Mouse (Mus musculus) cerebellum, postnatal 14 days (tissue): Measurements from ENCODE around the gene Trdmt1.

Experiments
- DNase-seq, 2 experiments: peaks; one replicate each; pipeline ENCODE4 v3.0.0; 2021; ENCODE audit warnings: mixed read lengths in 2 of 2

Gene Trdmt1

DNA sequence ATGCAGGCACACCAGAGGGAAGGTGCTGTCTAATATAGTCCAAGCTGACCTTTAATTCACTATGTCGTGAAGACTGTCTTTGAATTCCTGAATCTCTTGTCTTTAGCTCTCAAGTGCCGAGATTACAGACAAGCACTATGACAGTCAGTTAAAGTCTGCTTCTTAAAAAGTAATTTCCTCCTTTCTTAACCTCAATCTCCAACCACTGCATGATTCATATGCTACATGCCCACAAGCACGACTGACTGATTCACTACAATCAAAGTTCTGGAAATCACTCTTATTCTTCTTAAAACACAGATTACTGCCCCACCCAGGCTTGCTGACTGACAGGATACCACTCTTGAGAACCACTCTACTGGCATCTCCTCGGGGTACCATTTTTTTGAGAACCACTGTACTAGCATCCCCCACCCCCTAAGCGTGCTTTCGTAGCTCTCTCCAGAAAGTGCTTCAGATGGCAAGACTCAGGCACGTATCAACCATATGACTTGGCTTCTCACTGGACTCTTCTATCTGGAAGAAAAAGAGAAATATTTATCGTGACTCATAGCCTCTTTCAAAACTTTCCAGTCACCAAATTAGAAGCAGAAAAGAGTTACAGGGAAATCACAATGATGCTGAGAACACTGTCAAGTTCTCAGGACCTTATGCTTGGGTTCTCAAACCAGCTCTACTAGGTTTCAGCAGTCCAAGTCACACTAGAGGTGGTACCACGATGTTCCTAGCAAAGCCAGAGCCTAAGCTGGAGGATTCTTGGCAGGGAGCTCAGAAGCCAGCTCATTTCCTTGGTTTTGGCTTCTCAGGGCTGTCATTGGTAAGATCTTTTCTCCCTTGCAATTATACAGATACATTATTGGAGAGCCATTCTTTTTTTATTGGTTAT, 12.9 kb upstream of the Trdmt1 start:
- no peak for DNase-seq

DNA sequence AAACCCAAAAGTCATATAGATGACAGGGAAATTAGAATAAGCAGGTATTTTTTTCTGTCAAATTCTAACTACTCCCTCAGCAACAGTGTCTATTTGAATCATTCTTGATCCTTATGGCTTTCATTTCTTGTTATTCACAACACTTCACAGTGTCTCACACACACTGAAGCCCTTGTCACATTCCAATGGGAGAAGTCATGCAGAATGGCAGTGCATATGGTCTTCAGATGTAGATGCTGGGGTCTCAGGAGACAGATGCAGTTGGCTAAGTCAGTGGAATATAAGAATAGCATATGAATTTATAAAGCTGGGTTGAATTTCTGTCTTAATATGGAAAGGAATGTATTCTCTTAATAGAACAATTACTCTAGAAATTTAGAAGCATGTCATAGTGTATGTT, 11.8 kb upstream of the Trdmt1 start:
- no peak for DNase-seq

DNA sequence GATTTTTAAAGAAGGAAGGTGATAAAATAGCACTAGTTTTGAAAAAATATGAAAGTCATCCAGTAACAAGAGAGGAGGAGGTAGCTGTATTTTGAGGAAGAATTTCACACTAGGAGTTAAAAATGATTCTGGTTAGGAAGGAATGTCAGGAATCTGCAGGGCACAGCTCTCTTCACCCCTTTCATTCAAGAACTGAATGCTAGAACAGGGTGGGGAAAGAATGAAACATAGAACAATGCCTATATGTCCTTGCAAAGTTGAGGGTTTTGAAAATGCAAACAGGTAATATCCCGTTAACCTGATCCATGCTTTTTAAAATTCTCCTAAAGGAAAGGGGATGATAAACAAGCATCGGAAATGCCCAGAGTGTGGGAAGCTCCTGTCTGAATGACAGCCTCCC, 9.5 kb upstream of the Trdmt1 start:
- DNase-seq: no peak

DNA sequence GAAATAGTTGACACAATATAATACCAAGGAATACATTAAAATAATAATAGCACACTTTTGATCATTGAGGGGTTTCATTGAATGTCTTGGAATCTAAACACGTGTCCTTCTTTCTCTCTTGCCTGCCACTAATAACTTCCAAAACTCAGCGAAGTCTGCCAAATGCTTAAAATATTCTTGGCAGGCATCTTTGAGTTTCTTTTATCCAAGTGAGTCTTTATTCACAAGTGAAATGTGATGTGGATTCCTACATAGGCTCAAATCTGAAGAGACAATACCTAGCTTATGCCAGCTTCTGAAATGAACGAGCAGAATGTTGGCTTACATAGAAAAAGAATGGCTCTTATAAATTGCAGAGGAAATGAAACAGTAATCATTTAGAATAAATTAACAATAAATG, 4.3 kb upstream of the Trdmt1 start:
- DNase-seq: no peak

DNA sequence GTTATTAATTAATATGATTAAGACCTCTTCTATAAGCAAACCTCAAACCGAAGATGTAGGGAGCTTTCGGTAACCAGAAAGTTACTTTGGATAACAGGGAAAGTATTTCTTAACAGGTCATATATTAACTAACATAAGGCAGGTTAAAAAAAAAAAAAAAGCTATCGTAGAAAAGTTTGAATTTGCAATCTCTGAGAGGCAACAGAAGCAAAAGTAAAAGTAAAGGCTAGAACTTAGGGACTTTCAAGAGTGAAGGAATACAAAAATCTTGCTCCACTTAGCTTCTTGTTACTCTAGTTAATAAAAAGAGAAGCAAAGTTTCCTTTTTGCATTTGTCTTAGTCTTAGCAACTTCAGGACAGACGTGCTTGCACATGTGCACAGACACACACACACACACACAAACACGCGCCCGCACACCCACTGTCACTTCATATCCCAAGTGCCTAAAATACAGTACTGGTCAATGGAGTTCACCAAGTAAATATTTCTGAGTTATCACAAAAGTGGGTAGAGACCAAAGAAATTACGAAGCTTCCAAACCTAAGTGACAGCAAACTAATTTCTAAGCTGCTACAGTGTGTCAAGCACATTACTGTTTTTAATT, 846 bp downstream of the Trdmt1 start:
- no peak for DNase-seq

DNA sequence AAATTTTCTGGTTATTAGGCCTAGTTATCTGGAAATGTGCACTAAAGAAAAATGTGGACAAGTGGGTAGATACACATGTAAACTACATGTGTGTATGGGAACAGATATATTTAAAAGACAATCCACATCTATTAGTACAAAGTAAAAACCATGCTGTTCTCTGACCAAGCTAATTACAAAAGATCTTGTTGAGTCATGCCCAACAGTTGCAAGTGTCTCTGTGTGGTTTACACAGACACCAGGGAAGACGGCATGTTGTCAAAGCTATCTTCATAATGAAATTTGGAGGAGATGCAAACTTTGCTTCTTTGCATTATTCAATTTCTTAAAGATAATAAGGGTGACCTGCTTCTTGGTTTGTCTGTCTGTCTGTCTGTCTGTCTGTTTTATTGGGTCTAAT, 4.6 kb downstream of the Trdmt1 start:
- DNase-seq: no peak

DNA sequence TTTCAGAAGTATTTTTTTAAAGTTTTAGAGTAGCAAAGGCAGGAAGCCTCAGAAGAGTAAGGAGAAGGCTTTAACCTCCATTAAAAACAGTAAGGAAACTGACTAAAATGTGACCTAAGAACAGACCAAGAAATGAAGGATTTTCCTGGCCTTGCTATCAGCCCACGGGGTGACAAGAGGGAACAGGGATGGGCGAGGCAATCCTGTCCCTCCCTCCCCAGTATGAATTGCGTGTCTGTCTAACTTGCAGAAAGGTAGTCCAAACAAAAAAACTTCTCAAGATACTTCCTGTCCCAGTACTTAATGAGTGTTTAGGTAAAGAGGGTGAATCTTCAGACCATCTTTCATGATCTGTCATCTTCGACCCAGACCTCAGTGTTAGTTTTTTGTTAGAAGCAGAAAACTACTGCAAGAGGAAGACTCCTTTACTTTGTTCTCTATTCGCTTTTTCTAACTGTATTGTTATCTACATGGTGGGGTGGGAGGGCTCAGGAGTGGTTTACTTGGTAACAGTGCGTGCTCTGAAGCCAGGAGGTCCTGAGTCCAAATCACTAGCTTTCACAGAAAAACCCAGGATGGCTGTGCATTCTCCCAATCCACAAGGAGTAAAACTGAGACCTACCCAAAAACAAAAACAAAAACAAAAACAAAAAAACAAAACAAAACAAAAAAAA, 5.6 kb downstream of the Trdmt1 start:
- DNase-seq: no peak

DNA sequence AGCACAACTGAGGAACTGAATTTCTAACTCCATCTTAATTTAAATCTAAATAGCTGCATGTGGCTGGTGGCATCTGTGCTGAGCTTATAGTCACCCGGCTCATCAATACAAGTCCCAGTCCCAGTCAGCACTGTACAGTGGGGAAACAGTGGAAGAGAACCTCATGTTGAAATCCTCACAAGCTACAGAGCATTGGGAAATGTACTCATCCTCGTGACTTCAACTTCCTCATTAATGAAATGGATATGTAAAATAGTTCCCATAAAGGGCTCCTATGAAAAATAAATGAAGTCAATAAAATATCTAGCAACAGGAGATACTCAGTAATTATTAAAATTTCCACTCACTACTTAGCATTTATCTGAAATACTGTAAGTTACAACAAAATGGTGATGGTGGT, 6.2 kb downstream of the Trdmt1 start:
- DNase-seq: no peak

DNA sequence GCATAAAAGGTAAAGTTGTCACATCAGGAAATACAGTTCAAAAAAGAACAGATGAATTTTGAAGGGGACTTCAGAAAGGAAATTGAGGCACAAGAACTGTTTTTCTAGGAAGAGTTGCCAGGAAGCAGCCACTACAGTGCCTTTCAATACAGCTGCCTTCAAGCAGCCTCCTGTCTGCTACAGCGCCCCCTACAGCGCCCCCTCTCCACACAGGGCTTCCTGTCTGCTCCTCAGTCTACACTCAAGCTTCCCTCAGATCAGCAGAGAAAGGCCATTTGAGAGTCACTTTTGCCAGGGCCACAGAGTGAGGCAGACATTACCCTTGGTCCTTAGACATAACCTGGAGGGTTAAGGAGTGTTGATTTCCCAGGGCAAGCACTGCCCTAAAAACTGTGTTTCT, 6.7 kb downstream of the Trdmt1 start:
- DNase-seq: peak in 1 of 2 experiments; percentile 9

DNA sequence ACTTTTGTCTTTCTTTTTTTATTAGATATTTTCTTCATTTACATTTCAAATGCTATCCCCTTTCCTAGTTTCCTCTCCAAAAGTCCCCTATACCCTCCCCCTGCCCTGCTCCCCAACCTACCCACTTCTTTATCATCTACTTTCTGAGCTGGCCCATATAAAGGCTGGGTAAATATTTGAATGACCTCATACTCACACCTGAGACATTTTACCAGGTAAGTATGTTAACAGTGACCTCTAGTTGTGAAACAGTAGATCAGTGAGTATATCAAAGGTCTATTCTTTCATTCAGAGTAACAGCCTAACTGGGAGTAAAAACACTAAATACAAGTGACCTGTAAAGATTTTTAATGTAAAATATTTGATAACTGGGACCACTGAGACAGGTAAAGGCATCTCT, 7.7 kb downstream of the Trdmt1 start:
- DNase-seq: no peak

DNA sequence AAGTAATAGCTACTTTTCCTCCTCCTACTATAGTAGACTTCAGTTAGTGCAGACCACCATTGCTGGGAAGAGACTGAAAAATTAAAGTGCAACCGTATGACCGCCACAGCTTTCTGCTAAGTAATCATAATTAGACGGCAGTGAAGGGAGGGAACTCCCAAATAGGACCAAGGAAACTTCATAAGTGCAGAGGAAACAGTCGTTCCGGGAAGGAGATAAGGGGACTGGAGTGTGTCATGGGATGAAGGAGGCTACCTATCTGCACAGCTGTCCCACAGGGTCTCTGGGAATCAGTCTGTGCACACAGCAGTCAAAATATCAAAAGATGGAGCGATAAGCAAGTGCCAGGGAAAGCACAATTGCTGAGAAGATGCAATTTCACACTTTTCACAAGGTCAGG, 13.8 kb downstream of the Trdmt1 start:
- no peak for DNase-seq

DNA sequence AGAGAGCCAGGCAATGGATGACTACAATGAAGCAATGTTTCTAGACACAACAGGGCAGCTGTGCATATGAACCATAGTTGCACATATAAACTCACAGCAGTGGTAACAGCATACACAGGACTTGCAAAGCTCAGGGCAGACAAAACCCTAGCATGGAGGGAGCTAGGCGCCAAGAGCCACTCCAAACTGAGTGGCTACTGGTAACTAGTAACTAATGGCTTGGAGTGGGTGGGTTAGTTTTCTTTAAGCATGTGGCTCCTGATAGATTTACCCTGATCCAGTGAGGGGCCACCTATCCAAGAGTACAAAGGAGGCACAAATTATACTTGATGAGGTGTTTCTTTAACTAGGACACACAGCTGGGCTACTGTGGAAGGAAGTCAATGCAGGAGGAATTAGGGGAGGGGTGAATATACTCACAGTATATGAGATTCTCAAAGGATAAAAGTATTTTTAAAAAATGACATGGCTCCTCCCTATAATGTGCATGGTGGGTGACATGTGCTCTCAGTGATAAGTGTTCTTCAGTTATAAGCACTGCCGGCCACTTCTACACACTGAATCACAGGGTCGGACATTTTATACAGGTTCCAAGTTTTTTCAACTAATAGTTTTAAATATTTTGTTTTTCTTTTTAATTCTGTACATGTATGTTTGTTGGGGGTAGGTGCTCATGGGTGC, 15.1 kb downstream of the Trdmt1 start:
- DNase-seq: no peak

DNA sequence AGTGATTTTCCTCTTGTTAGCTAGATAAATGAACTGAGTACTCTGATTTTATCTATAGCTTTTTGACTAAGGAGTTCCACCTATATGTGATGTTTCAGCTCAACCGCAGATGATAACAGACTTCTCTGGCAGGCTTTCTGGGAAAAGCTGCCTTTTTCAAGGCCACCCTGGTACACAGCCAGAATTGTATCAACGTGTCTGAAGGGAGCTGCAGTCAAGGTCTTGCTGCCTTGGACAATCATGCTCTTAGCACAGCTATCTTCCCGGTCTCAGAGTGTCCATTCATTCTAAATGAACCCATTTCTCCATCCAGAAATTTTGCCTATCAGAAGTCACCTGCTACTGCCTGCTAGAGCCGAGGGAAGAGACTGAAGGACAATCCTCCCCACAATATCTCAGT, 16.9 kb downstream of the Trdmt1 start:
- peak; percentile 15 to 17 for DNase-seq

DNA sequence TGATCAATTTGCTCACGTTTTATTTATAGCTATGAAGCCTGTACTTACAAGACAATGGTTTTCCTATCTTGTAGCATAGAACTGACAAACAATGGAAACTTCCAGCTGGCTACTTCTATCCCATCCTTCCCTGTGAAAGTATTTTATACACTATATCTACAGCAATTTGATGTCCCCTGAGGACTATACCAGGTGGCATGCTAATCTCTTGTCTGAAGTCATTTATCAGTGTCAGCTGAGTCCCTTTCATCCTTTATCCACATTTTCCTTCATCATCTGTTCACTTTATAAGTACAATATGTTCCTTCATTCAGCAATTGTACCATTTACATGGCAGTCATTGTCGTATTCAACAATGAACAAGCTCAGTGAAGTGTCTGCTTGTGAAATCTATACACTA, 17.3 kb downstream of the Trdmt1 start:
- no peak for DNase-seq

DNA sequence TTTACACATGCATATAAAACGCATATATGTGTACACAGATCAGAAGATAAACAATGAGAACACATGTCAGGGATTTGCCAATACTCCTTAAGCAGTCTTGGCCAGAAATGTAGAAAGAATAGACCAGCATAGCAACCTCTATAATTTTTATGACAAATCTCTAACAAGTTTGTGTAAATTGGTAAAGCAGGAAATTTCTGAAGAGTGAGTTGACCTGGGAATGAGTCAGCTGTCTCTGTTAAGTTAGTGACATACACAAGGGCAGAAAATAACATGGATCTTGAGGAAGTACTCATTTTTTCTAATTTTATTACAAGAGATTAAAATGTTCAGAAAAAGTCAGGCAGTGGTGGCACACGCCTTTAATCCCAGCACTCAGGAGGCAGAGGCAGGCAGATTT, 18.3 kb downstream of the Trdmt1 start:
- no peak for DNase-seq

DNA sequence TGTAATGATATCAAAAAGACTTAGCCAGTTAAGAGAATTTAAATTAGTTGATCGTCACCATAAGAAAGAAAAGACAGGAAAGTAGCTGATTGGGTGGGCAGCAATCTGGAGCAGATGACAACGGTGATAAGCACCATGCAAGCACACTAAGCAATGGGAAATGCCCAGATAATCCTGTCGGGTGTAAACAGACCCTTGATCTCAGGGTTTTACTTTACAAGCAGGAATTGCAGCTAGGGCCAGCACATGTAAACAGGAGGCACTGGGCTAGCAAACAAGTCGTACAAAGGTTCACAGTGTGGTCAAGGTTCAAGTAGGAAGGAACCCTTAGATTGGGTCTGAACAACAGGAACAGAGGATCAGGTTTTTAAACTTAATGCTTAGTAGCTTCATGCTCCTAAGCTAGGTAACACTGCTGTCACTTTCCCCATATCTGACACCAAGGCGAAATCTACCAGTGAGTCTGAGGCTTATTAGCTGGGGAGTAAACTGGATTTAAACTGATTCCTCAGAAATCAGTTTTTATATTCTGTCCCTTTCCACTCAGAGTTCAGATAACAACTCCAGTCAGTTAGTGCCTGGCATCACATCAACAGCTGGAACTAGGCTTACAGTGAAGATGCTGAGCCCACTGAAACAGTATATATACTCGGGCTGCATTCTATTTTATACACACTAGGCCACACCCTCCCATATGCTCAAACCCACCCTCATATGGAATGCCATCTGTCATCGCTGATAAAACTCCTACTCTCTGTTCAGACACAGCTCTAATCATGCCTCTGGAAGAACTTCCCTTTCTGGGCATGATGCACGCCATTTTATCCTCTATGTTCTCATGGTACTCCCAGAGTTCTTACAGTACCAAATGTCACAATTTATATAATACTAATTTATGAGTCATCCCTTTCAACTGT, 20.7 kb downstream of the Trdmt1 start:
- DNase-seq: no peak

DNA sequence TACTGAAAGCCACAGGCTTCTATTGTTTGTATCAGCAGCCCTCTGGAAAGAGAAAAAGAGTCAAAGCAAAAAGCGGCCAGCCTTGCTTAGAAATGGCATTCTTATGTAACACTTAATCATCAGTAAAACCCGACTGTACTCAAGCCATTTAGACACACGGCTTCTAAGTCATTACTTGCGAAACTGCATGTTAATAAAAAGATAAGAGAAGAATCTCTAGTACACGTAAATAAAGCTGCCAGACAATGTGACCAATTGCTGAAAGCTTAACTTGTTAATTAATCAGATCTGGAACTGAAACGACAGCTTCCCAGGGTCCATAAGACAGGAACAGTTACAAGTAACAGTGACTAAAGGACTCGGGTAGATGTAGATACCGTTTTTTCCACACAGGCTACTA, 22.4 kb downstream of the Trdmt1 start:
- DNase-seq: no peak

DNA sequence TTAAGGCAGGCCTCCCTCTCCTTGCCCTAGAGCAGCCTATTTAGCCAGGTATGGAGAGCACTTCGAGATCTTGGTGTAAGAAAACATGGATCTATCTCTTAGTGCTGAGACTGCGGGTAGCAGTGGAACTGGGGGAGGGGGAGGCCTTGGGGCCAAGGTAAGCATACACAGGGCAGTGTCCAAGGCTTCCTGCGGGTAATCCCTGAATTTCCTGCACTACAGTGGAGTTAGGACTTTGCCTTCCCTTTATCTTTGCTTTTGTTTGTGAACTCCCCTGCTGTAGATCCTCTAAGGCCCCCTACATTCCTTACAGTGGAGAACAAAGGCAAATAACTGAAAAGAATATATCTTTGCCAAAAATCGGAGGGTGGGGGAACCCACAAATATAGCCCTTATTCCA, 29.5 kb downstream of the Trdmt1 start:
- DNase-seq: no peak

DNA sequence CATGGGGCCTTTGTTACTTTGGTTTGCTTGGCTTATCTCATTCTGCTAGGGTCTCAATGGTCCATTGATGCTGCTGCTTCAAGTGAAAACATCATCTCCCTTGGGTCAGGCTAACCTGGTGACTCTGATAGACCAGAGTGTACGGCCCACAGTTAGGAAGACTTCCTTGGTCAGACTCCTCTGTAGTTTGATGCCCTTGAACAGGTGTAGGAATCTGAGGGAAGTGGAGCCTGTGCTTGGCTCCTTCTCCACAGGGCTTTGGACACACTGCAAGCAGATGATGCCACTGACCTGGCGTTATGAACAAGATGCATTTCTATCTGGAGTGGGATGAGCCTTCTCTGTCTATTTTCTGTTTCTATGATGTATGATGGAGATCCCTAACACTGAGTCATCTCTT, 41.8 kb downstream of the Trdmt1 start:
- no peak for DNase-seq

DNA sequence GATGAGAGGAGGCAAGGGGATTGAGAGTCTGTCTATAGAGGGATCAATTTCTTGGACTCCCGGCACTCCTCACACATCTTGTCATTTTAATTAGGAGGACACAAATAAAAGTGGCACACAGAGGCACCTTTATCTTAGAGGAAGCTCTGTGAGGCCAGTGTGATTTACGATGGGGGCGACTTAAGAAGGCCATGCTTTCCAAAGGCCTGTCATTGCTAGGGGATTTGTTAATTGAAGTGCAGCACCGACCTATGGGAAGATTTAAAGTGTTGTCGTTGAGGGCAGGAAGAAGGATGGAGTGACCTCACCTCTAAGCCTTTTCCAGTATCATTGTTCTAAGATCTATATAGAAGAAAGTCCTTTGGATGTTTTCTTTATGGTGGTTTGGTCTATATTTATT, 42.9 kb downstream of the Trdmt1 start:
- no peak for DNase-seq

DNA sequence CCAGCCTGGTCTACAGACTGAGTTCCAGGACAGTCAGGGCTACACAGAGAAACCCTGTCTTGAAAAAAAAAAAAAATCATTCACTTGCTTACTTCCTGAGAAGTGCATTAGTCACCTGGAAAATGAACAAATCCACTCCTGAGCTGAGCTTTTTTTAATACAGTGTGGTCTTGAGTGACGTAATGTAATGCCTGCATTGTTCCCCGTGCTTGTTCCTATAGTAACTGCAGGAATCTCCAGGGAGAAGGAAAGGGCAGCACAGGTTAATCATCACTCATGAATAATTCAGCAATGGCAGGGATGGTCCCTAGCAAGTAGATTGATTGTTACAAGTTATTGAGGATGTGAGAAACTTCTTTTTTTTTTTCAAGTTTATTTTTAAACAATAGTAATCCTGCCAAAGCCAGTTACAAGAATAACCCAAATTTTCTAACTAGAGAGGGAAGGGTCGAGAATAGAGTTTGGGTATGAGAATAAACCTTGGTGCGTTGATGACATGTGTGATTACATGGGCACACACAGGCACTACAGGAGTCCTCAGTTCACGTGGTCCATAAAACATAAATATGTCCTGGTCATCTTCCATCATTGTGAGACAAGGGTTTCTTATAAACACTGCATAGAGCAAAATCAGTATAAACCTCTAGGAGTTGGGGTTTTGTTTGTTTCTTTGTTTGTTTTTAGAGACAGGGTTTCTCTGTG, 44.0 kb downstream of the Trdmt1 start:
- DNase-seq: no peak

DNA sequence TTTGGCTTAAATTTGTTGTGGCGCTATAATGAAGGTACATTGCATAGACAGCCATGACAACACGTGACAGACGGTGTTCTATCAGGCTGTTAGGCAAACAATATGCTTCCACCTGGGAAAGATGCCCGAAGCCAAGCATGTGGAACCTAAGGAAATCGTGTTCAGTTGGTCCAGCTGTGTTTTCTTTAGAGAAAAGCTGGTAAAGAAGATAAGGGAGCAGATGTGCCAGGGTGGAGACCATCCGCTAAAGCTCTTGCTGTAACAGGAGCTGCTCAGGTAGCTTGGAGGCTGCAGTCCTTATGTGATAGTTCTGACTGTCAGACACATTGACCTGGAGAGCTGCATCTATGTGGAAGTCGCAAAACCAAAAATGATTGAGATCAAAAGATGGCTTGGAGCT, 45.3 kb downstream of the Trdmt1 start:
- no peak for DNase-seq
